Mouse (Mus musculus) stomach, embryonic 15.5 days (tissue): ENCODE results near the gene Htr1f. TPM values are rescaled to one million over a fixed set of nuclear protein-coding genes. Genes with fewer than 3 reads are reported as not detected.

ENCODE experiments used
- ATAC-seq: fragments of 200-750 bp; cut with Nextera tagmentation; 2 replicates; pipeline ENCODE4 v1.8.0; 2017; ENCODE audit warnings: low read depth, moderate number of reproducible peaks, moderate TSS enrichment; ENCODE audit not compliant: insufficient read depth, low FRiP score
- H3K27ac ChIP-seq: fragments of 300-500 bp; sonication (generic); 2 replicates; pipeline ENCODE4 v1.5.1; 2015; ENCODE audit warnings: mild to moderate bottlenecking, inconsistent platforms
- H3K27me3 ChIP-seq: fragments of 300-500 bp; sonication (generic); replicated peaks from 2 replicates; pipeline ENCODE4 v1.6.1; 2015; ENCODE audit warnings: inconsistent platforms
- H3K36me3 ChIP-seq: fragments of 300-500 bp; sonication (generic); 2 replicates; pipeline ENCODE4 v1.6.1; 2015; ENCODE audit warnings: inconsistent platforms
- H3K4me1 ChIP-seq: fragments of 300-500 bp; sonication (generic); 2 replicates; pipeline ENCODE4 v1.6.1; 2015; ENCODE audit warnings: inconsistent platforms
- H3K4me2 ChIP-seq: fragments of 300-500 bp; sonication (generic); 2 replicates; pipeline ENCODE4 v1.6.1; 2015; ENCODE audit warnings: mild to moderate bottlenecking, inconsistent platforms
- H3K4me3 ChIP-seq: fragments of 300-500 bp; sonication (generic); replicated peaks from 2 replicates; pipeline ENCODE4 v1.5.1; 2015; ENCODE audit warnings: inconsistent platforms
- H3K9ac ChIP-seq: fragments of 300-500 bp; sonication (generic); 2 replicates; pipeline ENCODE4 v1.6.1; 2015; ENCODE audit warnings: inconsistent platforms
- H3K9me3 ChIP-seq: fragments of 300-500 bp; sonication (generic); 2 replicates; pipeline ENCODE4 v1.6.1; 2016; ENCODE audit warnings: inconsistent platforms
- WGBS: fragments of 180-500 bp; shearing (Covaris S2); methylation state at CpG from one replicate; pipeline ENCODE4 v1.1.7; 2015; 5-methylcytosine and 5-hydroxymethylcytosine counted together
- polyA plus RNA-seq: library from polyadenylated mRNA; unstranded; fragments of >200 nt; fragmentation: Nextera tagmentation; extraction: Ambion mirVana; gene quantifications from 2 replicates; pipeline ENCODE4 v1.2.1, GENCODE M21; 2015

Gene Htr1f
- polyA plus RNA-seq, 1 experiment from 2014 or later: 0.06 TPM

- Histone ChIP-seq H3K27me3 (no peaks in the 10 kb centered on the region), H3K4me3 (no peak overlapping the region), H3K4me2 (no peak overlapping the region), H3K27ac (no peak overlapping the region), H3K4me1 (no peaks in the 10 kb centered on the region), H3K9ac (no peak overlapping the region), H3K36me3 (no peaks in the 10 kb centered on the region), H3K9me3 (no peaks in the 10 kb centered on the region)
- 89% methylated on average over 1 of the region's 1 CpGs for WGBS
- ATAC-seq: no peak
Observed at GRCm38 (mm10) chr16:65018710-65019109, 86.9 kb downstream of the Htr1f start.

- no peak overlapping the region for H3K4me3 ChIP-seq
- H3K36me3 ChIP-seq: no peaks in the 10 kb centered on the region
- no peak overlapping the region for H3K27ac ChIP-seq
- WGBS: 50% methylated on average over 7 of the region's 7 CpGs
- no peaks in the 10 kb centered on the region for H3K27me3 ChIP-seq
- no peak overlapping the region for H3K9ac ChIP-seq
- no peak for ATAC-seq
- no peaks in the 10 kb centered on the region for H3K4me1 ChIP-seq
- no peak overlapping the region for H3K4me2 ChIP-seq
- H3K9me3 ChIP-seq: no peaks in the 10 kb centered on the region
Observed at GRCm38 (mm10) chr16:65018134-65018533, 87.5 kb downstream of the Htr1f start.

- no peaks in the 10 kb centered on the region for H3K9me3 ChIP-seq
- no peak overlapping the region for H3K4me2 ChIP-seq
- WGBS: 41% methylated on average over 1 of the region's 1 CpGs
- no peaks in the 10 kb centered on the region for H3K4me1 ChIP-seq
- H3K36me3 ChIP-seq: no peaks in the 10 kb centered on the region
- H3K9ac ChIP-seq: no peak overlapping the region
- ATAC-seq: no peak
- H3K27ac ChIP-seq: no peak overlapping the region
- H3K4me3 ChIP-seq: no peak overlapping the region
- no peaks in the 10 kb centered on the region for H3K27me3 ChIP-seq
Observed at GRCm38 (mm10) chr16:65017566-65017965, 88.1 kb downstream of the Htr1f start.

GRCm38 (mm10) chr16:65015241-65015640 is 90.4 kb downstream of the Htr1f start:
- no peak overlapping the region for H3K4me3 ChIP-seq
- H3K9me3 ChIP-seq: no peaks in the 10 kb centered on the region
- H3K27ac ChIP-seq: no peak overlapping the region
- no peak for ATAC-seq
- H3K4me2 ChIP-seq: no peak overlapping the region
- no peaks in the 10 kb centered on the region for H3K27me3 ChIP-seq
- H3K9ac ChIP-seq: no peak overlapping the region
- 71% methylated on average over 4 of the region's 4 CpGs for WGBS
- H3K36me3 ChIP-seq: no peaks in the 10 kb centered on the region
- H3K4me1 ChIP-seq: no peaks in the 10 kb centered on the region

GRCm38 (mm10) chr16:65001993-65002821 is 103.4 kb downstream of the Htr1f start:
- no peaks in the 10 kb centered on the region for H3K4me1 ChIP-seq
- no peaks in the 10 kb centered on the region for H3K9me3 ChIP-seq
- no peak for ATAC-seq
- H3K36me3 ChIP-seq: no peaks in the 10 kb centered on the region
- H3K4me3 ChIP-seq: no peak overlapping the region
- WGBS: 77% methylated on average over 6 of the region's 6 CpGs
- no peak overlapping the region for H3K27ac ChIP-seq
- H3K27me3 ChIP-seq: no peaks in the 10 kb centered on the region
- no peak overlapping the region for H3K9ac ChIP-seq
- no peak overlapping the region for H3K4me2 ChIP-seq

GRCm38 (mm10) chr16:64989279-64989800 is 116.3 kb downstream of the Htr1f start:
- no peak overlapping the region for H3K9ac ChIP-seq
- no peak overlapping the region for H3K4me2 ChIP-seq
- WGBS: 76% methylated on average over 3 of the region's 3 CpGs
- no peaks in the 10 kb centered on the region for H3K27me3 ChIP-seq
- H3K9me3 ChIP-seq: no peaks in the 10 kb centered on the region
- no peak for ATAC-seq
- no peak overlapping the region for H3K27ac ChIP-seq
- no peak overlapping the region for H3K4me3 ChIP-seq
- H3K4me1 ChIP-seq: no peaks in the 10 kb centered on the region
- H3K36me3 ChIP-seq: no peaks in the 10 kb centered on the region

GRCm38 (mm10) chr16:64987564-64987963 is 118.1 kb downstream of the Htr1f start:
- Histone ChIP-seq H3K27ac (no peak overlapping the region), H3K4me2 (no peak overlapping the region), H3K9me3 (no peaks in the 10 kb centered on the region), H3K9ac (no peak overlapping the region), H3K4me1 (no peaks in the 10 kb centered on the region), H3K36me3 (no peaks in the 10 kb centered on the region), H3K4me3 (no peak overlapping the region), H3K27me3 (no peaks in the 10 kb centered on the region)
- WGBS: 87% methylated on average over 6 of the region's 6 CpGs
- ATAC-seq: no peak

GRCm38 (mm10) chr16:64987049-64987448 is 118.6 kb downstream of the Htr1f start:
- no peaks in the 10 kb centered on the region for H3K4me1 ChIP-seq
- no peaks in the 10 kb centered on the region for H3K27me3 ChIP-seq
- no peak overlapping the region for H3K4me3 ChIP-seq
- ATAC-seq: no peak
- no peaks in the 10 kb centered on the region for H3K9me3 ChIP-seq
- no peaks in the 10 kb centered on the region for H3K36me3 ChIP-seq
- H3K9ac ChIP-seq: no peak overlapping the region
- H3K4me2 ChIP-seq: no peak overlapping the region
- WGBS: 64% methylated on average over 2 of the region's 2 CpGs
- no peak overlapping the region for H3K27ac ChIP-seq

- Histone ChIP-seq H3K9ac (no peak overlapping the region), H3K27ac (no peak overlapping the region), H3K9me3 (no peaks in the 10 kb centered on the region), H3K4me1 (no peaks in the 10 kb centered on the region), H3K27me3 (no peaks in the 10 kb centered on the region), H3K4me3 (no peak overlapping the region), H3K4me2 (no peak overlapping the region), H3K36me3 (no peaks in the 10 kb centered on the region)
- no peak for ATAC-seq
- 70% methylated on average over 5 of the region's 5 CpGs for WGBS
Observed at GRCm38 (mm10) chr16:64974636-64975035, 131.0 kb downstream of the Htr1f start.

GRCm38 (mm10) chr16:64973533-64974305 is 131.9 kb downstream of the Htr1f start:
- Histone ChIP-seq H3K9ac (no peak overlapping the region), H3K4me1 (no peaks in the 10 kb centered on the region), H3K4me3 (no peak overlapping the region), H3K9me3 (no peaks in the 10 kb centered on the region), H3K36me3 (no peaks in the 10 kb centered on the region), H3K27me3 (no peaks in the 10 kb centered on the region), H3K4me2 (no peak overlapping the region), H3K27ac (no peak overlapping the region)
- no peak for ATAC-seq
- WGBS: 62% methylated on average over 4 of the region's 4 CpGs

- no peaks in the 10 kb centered on the region for H3K36me3 ChIP-seq
- H3K4me2 ChIP-seq: no peak overlapping the region
- ATAC-seq: no peak
- H3K4me3 ChIP-seq: no peak overlapping the region
- WGBS: 91% methylated on average over 4 of the region's 4 CpGs
- no peak overlapping the region for H3K9ac ChIP-seq
- no peaks in the 10 kb centered on the region for H3K4me1 ChIP-seq
- H3K9me3 ChIP-seq: no peaks in the 10 kb centered on the region
- H3K27me3 ChIP-seq: no peaks in the 10 kb centered on the region
- H3K27ac ChIP-seq: no peak overlapping the region
Observed at GRCm38 (mm10) chr16:64961690-64962089, 144.0 kb downstream of the Htr1f start.

GRCm38 (mm10) chr16:64941646-64942195 is 163.9 kb downstream of the Htr1f start:
- Histone ChIP-seq H3K9ac (no peak overlapping the region), H3K4me3 (no peak overlapping the region), H3K27ac (no peak overlapping the region), H3K4me2 (no peak overlapping the region), H3K4me1 (no peaks in the 10 kb centered on the region), H3K36me3 (no peaks in the 10 kb centered on the region), H3K27me3 (no peaks in the 10 kb centered on the region), H3K9me3 (no peaks in the 10 kb centered on the region)
- ATAC-seq: no peak
- WGBS: 75% methylated on average over 5 of the region's 5 CpGs
